Mouse (Mus musculus) myocyte (in vitro differentiated cells): ENCODE data around the gene Tmem158.

Experiments
- MAX ChIP-seq: IDR thresholded peaks from one replicate; pipeline ENCODE4 v1.6.1; 2011; ENCODE audit warnings: low read depth, mild to moderate bottlenecking, control low read depth
- MYOG ChIP-seq, 3 experiments: IDR thresholded peaks; one replicate each; pipeline ENCODE4 v1.6.1; 2011; ENCODE audit warnings: control low read depth in 2 of 3, low read depth in 2 of 3, mild to moderate bottlenecking in 2 of 3; ENCODE audit not compliant: insufficient read length in 2 of 3, control insufficient read depth in 1 of 3, insufficient read depth in 1 of 3
- POLR2A ChIP-seq: IDR thresholded peaks from one replicate; pipeline ENCODE4 v1.6.1; 2011; ENCODE audit warnings: low read depth, mild to moderate bottlenecking, control low read depth, moderate library complexity; ENCODE audit not compliant: insufficient read length
- USF1 ChIP-seq: IDR thresholded peaks from one replicate; pipeline ENCODE4 v1.6.1; 2011; ENCODE audit warnings: low read depth, mild to moderate bottlenecking, control low read depth, moderate library complexity

GRCm38 (mm10) chr9:123260611-123261021, at the start of gene Tmem158:
- TF ChIP-seq MAX: no peak
- no peak for TF ChIP-seq MYOG (IDR thresholded peaks at IDR 0.05; ENCODE audit: control insufficient read depth in 1 of 3, insufficient read depth in 1 of 3, insufficient read length in 2 of 3, low read depth in 2 of 3)
- peak; percentile 73 for TF ChIP-seq POLR2A
- TF ChIP-seq USF1: no peak
